Mouse (Mus musculus): Measurements from ENCODE around the gene Dthd1. TPM values are rescaled to one million over a fixed set of nuclear protein-coding genes. Genes with fewer than 3 reads are reported as not detected.

The Dthd1 gene
- polyA plus RNA-seq, 1 experiment, result 0.29 TPM

- H3K36me3 ChIP-seq (ENCODE audit: control insufficient read depth, insufficient read depth), result no peaks in the 10 kb centered on the region
- H3K4me2 ChIP-seq (ENCODE audit: low read depth), result no peak overlapping the region
- H3K4me3 ChIP-seq, result no peak overlapping the region
- H3K79me2 ChIP-seq (ENCODE audit: control insufficient read depth, insufficient read depth), result no peaks in the 10 kb centered on the region
- no peak overlapping the region for H3ac ChIP-seq (ENCODE audit: control insufficient read depth, insufficient read length)
- no peaks in the 10 kb centered on the region for H3K27me3 ChIP-seq (ENCODE audit: control insufficient read depth, insufficient read depth, insufficient read length)
- TF ChIP-seq TCF3 (IDR thresholded peaks at IDR 0.05; ENCODE audit: insufficient read length, low read depth) (no peak), POLR2AphosphoS2 (IDR thresholded peaks at IDR 0.05; ENCODE audit: insufficient read length, low read depth) (no peak), CEBPB (IDR thresholded peaks at IDR 0.05; ENCODE audit: insufficient read depth, poor library complexity, severe bottlenecking) (no peak), TCF12 (IDR thresholded peaks at IDR 0.05; ENCODE audit: insufficient read depth, poor library complexity, severe bottlenecking) (no peak), SRF (IDR thresholded peaks at IDR 0.05; ENCODE audit: control insufficient read depth, insufficient read length, low read depth) (no peak), POLR2A (IDR thresholded peaks at IDR 0.05; ENCODE audit: insufficient read length, low read depth) (no peak), MYOG (IDR thresholded peaks at IDR 0.05; ENCODE audit: control insufficient read depth in 1 of 3, insufficient read depth in 1 of 3, insufficient read length in 2 of 3, low read depth in 2 of 3) (no peak), REST (IDR thresholded peaks at IDR 0.05; ENCODE audit: insufficient read depth, insufficient read length) (no peak), MYOD1 (IDR thresholded peaks at IDR 0.05; ENCODE audit: control insufficient read depth in 1 of 3, insufficient read length in 2 of 3, low read depth in 2 of 3) (no peak), USF1 (IDR thresholded peaks at IDR 0.05; ENCODE audit: low read depth) (no peak), MAX (IDR thresholded peaks at IDR 0.05; ENCODE audit: low read depth) (no peak), E2F4 (IDR thresholded peaks at IDR 0.05; ENCODE audit: insufficient read depth) (no peak)
These were observed 40.8 kb downstream of the Dthd1 start for GRCm38 (mm10) chr5:62854361-62854844.

GRCm38 (mm10) chr5:62857502-62857901 lies 43.9 kb downstream of the Dthd1 start:
- no peak overlapping the region for H3K4me3 ChIP-seq
- no peaks in the 10 kb centered on the region for H3K79me2 ChIP-seq (ENCODE audit: control insufficient read depth, insufficient read depth)

GRCm38 (mm10) chr5:62858282-62858681 lies 44.7 kb downstream of the Dthd1 start:
- H3K36me3 ChIP-seq (ENCODE audit: control insufficient read depth, insufficient read depth), result no peaks in the 10 kb centered on the region
- no peak for TF ChIP-seq CEBPB (IDR thresholded peaks at IDR 0.05; ENCODE audit: insufficient read depth, poor library complexity, severe bottlenecking)
- no peak for TF ChIP-seq MYOG (IDR thresholded peaks at IDR 0.05; ENCODE audit: control insufficient read depth in 1 of 3, insufficient read depth in 1 of 3, insufficient read length in 2 of 3, low read depth in 2 of 3)
- TF ChIP-seq TCF12 (IDR thresholded peaks at IDR 0.05; ENCODE audit: insufficient read depth, poor library complexity, severe bottlenecking), result no peak
- no peak for TF ChIP-seq MAX (IDR thresholded peaks at IDR 0.05; ENCODE audit: low read depth)
- TF ChIP-seq POLR2AphosphoS2 (IDR thresholded peaks at IDR 0.05; ENCODE audit: insufficient read length, low read depth), result no peak
- TF ChIP-seq REST (IDR thresholded peaks at IDR 0.05; ENCODE audit: insufficient read depth, insufficient read length), result no peak

More at GRCm38 (mm10) chr5:62857502-62857901, 43.9 kb downstream of the Dthd1 start:
- no peak overlapping the region for H3ac ChIP-seq (ENCODE audit: control insufficient read depth, insufficient read length)
- H3K36me3 ChIP-seq (ENCODE audit: control insufficient read depth, insufficient read depth), result no peaks in the 10 kb centered on the region
- H3K27me3 ChIP-seq (ENCODE audit: control insufficient read depth, insufficient read depth, insufficient read length), result no peaks in the 10 kb centered on the region
- TF ChIP-seq SRF (IDR thresholded peaks at IDR 0.05; ENCODE audit: control insufficient read depth, insufficient read length, low read depth) (no peak), MYOD1 (IDR thresholded peaks at IDR 0.05; ENCODE audit: control insufficient read depth in 1 of 3, insufficient read length in 2 of 3, low read depth in 2 of 3) (no peak), E2F4 (IDR thresholded peaks at IDR 0.05; ENCODE audit: insufficient read depth) (no peak), MAX (IDR thresholded peaks at IDR 0.05; ENCODE audit: low read depth) (no peak), MYOG (IDR thresholded peaks at IDR 0.05; ENCODE audit: control insufficient read depth in 1 of 3, insufficient read depth in 1 of 3, insufficient read length in 2 of 3, low read depth in 2 of 3) (no peak)
- H3K4me2 ChIP-seq (ENCODE audit: low read depth), result no peak overlapping the region

DNA sequence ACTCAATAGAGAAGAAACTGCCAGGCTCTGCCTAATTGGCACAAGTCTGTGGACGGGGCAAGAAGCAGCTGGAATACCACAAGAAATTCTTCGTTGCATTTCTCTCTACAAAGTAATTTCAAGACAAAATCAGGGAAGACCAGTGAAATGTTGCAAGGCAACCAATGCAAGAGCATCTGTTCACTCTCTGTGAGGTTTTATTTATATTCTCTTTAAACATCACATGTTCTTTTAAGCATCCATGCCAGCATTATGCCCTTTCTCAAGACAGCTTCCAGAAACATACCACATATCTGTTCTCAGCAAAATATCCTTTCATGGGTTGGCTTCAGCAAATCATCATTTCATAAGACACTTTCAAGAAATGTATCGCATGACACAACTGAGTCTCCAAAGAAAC lies 50.7 kb downstream of the Dthd1 start:
- no peak for TF ChIP-seq SRF (IDR thresholded peaks at IDR 0.05; ENCODE audit: control insufficient read depth, insufficient read length, low read depth)
- no peak for TF ChIP-seq POLR2A (IDR thresholded peaks at IDR 0.05; ENCODE audit: insufficient read length, low read depth)
- no peak for TF ChIP-seq CEBPB (IDR thresholded peaks at IDR 0.05; ENCODE audit: insufficient read depth, poor library complexity, severe bottlenecking)
- no peak for TF ChIP-seq MYOD1 (IDR thresholded peaks at IDR 0.05; ENCODE audit: control insufficient read depth in 1 of 3, insufficient read length in 2 of 3, low read depth in 2 of 3)
- no peak for TF ChIP-seq REST (IDR thresholded peaks at IDR 0.05; ENCODE audit: insufficient read depth, insufficient read length)
- no peak for TF ChIP-seq TCF3 (IDR thresholded peaks at IDR 0.05; ENCODE audit: insufficient read length, low read depth)
- TF ChIP-seq POLR2AphosphoS2 (IDR thresholded peaks at IDR 0.05; ENCODE audit: insufficient read length, low read depth), result no peak
- no peak for TF ChIP-seq MYOG (IDR thresholded peaks at IDR 0.05; ENCODE audit: control insufficient read depth in 1 of 3, insufficient read depth in 1 of 3, insufficient read length in 2 of 3, low read depth in 2 of 3)
- TF ChIP-seq E2F4 (IDR thresholded peaks at IDR 0.05; ENCODE audit: insufficient read depth), result no peak
- no peak for TF ChIP-seq TCF12 (IDR thresholded peaks at IDR 0.05; ENCODE audit: insufficient read depth, poor library complexity, severe bottlenecking)
- TF ChIP-seq USF1 (IDR thresholded peaks at IDR 0.05; ENCODE audit: low read depth), result no peak
- no peak for TF ChIP-seq MAX (IDR thresholded peaks at IDR 0.05; ENCODE audit: low read depth)
- H3K4me2 ChIP-seq (ENCODE audit: low read depth), result no peak overlapping the region
- no peaks in the 10 kb centered on the region for H3K36me3 ChIP-seq (ENCODE audit: control insufficient read depth, insufficient read depth)

More at GRCm38 (mm10) chr5:62858282-62858681, 44.7 kb downstream of the Dthd1 start:
- no peaks in the 10 kb centered on the region for H3K27me3 ChIP-seq (ENCODE audit: control insufficient read depth, insufficient read depth, insufficient read length)
- no peak overlapping the region for H3K4me2 ChIP-seq (ENCODE audit: low read depth)
- H3K4me3 ChIP-seq, result no peak overlapping the region
- H3K79me2 ChIP-seq (ENCODE audit: control insufficient read depth, insufficient read depth), result no peaks in the 10 kb centered on the region
- H3ac ChIP-seq (ENCODE audit: control insufficient read depth, insufficient read length), result no peak overlapping the region

DNA sequence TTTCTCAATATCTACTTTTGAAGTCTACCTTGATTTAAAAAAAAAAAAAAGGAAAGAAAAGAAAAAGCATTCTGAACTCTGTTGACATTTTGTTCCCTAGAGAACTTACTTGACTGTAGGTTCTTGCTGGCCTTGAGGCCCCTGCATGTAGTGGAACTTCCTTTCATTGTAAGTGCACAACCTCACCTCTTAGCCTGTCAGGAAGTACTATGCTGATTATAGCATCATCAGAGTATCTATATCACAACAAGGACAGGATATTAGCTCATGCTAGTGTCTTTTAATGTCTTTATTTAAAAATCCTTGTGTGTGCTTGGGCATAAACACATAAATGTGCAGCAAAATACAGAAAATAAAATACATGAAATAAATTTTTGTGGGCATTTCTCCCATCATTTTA lies 53.4 kb downstream of the Dthd1 start:
- Histone ChIP-seq H3ac (ENCODE audit: control insufficient read depth, insufficient read length) (no peak overlapping the region), H3K4me2 (ENCODE audit: low read depth) (no peak overlapping the region), H3K4me3 (no peak overlapping the region), H3K27me3 (ENCODE audit: control insufficient read depth, insufficient read depth, insufficient read length) (no peaks in the 10 kb centered on the region), H3K36me3 (ENCODE audit: control insufficient read depth, insufficient read depth) (no peaks in the 10 kb centered on the region), H3K79me2 (ENCODE audit: control insufficient read depth, insufficient read depth) (no peaks in the 10 kb centered on the region)
- no peak for TF ChIP-seq REST (IDR thresholded peaks at IDR 0.05; ENCODE audit: insufficient read depth, insufficient read length)
- TF ChIP-seq POLR2A (IDR thresholded peaks at IDR 0.05; ENCODE audit: insufficient read length, low read depth), result no peak
- TF ChIP-seq MYOD1 (IDR thresholded peaks at IDR 0.05; ENCODE audit: control insufficient read depth in 1 of 3, insufficient read length in 2 of 3, low read depth in 2 of 3), result no peak
- no peak for TF ChIP-seq TCF3 (IDR thresholded peaks at IDR 0.05; ENCODE audit: insufficient read length, low read depth)
- no peak for TF ChIP-seq SRF (IDR thresholded peaks at IDR 0.05; ENCODE audit: control insufficient read depth, insufficient read length, low read depth)
- TF ChIP-seq CEBPB (IDR thresholded peaks at IDR 0.05; ENCODE audit: insufficient read depth, poor library complexity, severe bottlenecking), result no peak
- TF ChIP-seq USF1 (IDR thresholded peaks at IDR 0.05; ENCODE audit: low read depth), result no peak
- no peak for TF ChIP-seq MAX (IDR thresholded peaks at IDR 0.05; ENCODE audit: low read depth)
- TF ChIP-seq MYOG (IDR thresholded peaks at IDR 0.05; ENCODE audit: control insufficient read depth in 1 of 3, insufficient read depth in 1 of 3, insufficient read length in 2 of 3, low read depth in 2 of 3), result no peak
- TF ChIP-seq TCF12 (IDR thresholded peaks at IDR 0.05; ENCODE audit: insufficient read depth, poor library complexity, severe bottlenecking), result no peak
- TF ChIP-seq POLR2AphosphoS2 (IDR thresholded peaks at IDR 0.05; ENCODE audit: insufficient read length, low read depth), result no peak
- no peak for TF ChIP-seq E2F4 (IDR thresholded peaks at IDR 0.05; ENCODE audit: insufficient read depth)

More for the DNA sequence above, 50.7 kb downstream of the Dthd1 start:
- Histone ChIP-seq H3K79me2 (ENCODE audit: control insufficient read depth, insufficient read depth) (no peaks in the 10 kb centered on the region), H3K4me3 (no peak overlapping the region), H3ac (ENCODE audit: control insufficient read depth, insufficient read length) (no peak overlapping the region), H3K27me3 (ENCODE audit: control insufficient read depth, insufficient read depth, insufficient read length) (no peaks in the 10 kb centered on the region)
